Mouse (Mus musculus): ENCODE measurements around the gene Ubac2. TPM values are rescaled to one million over a fixed set of nuclear protein-coding genes. Genes with fewer than 3 reads are reported as not detected.
A peak's percentile ranks its signal among the peaks of the same experiment; 100 is the strongest.
"Not testable (repeated sequence)": the region's sequence is repeated elsewhere in the genome, so short reads cannot be mapped to it uniquely, and the experiment has no call there.

The Ubac2 gene
- polyA plus RNA-seq, 1 experiment from 2014 or later, result 52.4 TPM

- H3K4me1 ChIP-seq, result peaks cover 4% of the 10 kb centered on the region
Observed at GRCm38 (mm10) chr14:121872760-121873159, 5.7 kb upstream of the Ubac2 start.

GRCm38 (mm10) chr14:121873172-121873571, 5.2 kb upstream of the Ubac2 start:
- no peak for ATAC-seq (ENCODE audit: extremely low read depth, insufficient number of reproducible peaks, low FRiP score, low TSS enrichment)
- Histone ChIP-seq H3K4me3 (no peak overlapping the region), H3K27ac (replicated peaks) (no peak overlapping the region), H3K9ac (no peak overlapping the region), H3K9me3 (no peaks in the 10 kb centered on the region), H3K36me3 (no peaks in the 10 kb centered on the region), H3K4me2 (no peak overlapping the region), H3K27me3 (replicated peaks) (peaks cover 16% of the 10 kb centered on the region), H3K4me1 (peaks cover 4% of the 10 kb centered on the region)
- 62% methylated on average over 2 of the region's 2 CpGs for WGBS

More at GRCm38 (mm10) chr14:121872760-121873159, 5.7 kb upstream of the Ubac2 start:
- Histone ChIP-seq H3K27ac (replicated peaks) (no peak overlapping the region), H3K36me3 (no peaks in the 10 kb centered on the region), H3K9me3 (no peaks in the 10 kb centered on the region), H3K4me3 (no peak overlapping the region), H3K27me3 (replicated peaks) (peaks cover 16% of the 10 kb centered on the region), H3K9ac (no peak overlapping the region), H3K4me2 (no peak overlapping the region)
- 68% methylated on average over 1 of the region's 1 CpGs for WGBS
- no peak for ATAC-seq (ENCODE audit: extremely low read depth, insufficient number of reproducible peaks, low FRiP score, low TSS enrichment)

GRCm38 (mm10) chr14:121873646-121874045, 4.8 kb upstream of the Ubac2 start:
- Histone ChIP-seq H3K27me3 (replicated peaks) (peaks cover 16% of the 10 kb centered on the region), H3K4me2 (no peak overlapping the region), H3K27ac (replicated peaks) (no peak overlapping the region), H3K36me3 (no peaks in the 10 kb centered on the region), H3K4me3 (no peak overlapping the region), H3K9me3 (no peaks in the 10 kb centered on the region), H3K9ac (no peak overlapping the region), H3K4me1 (peaks cover 4% of the 10 kb centered on the region)
- ATAC-seq (ENCODE audit: extremely low read depth, insufficient number of reproducible peaks, low FRiP score, low TSS enrichment), result no peak
- WGBS, result 65% methylated on average over 4 of the region's 4 CpGs

- H3K4me2 ChIP-seq; ATAC-seq (ENCODE audit: extremely low read depth, insufficient number of reproducible peaks, low FRiP score, low TSS enrichment); H3K27ac ChIP-seq (replicated peaks); H3K4me3 ChIP-seq; H3K36me3 ChIP-seq; H3K9ac ChIP-seq; H3K9me3 ChIP-seq: not testable (repeated sequence)
- Histone ChIP-seq H3K4me1 (peaks cover 13% of the 10 kb centered on the region), H3K27me3 (replicated peaks) (peaks cover 13% of the 10 kb centered on the region)
- WGBS, result 55% methylated on average over 2 of the region's 2 CpGs
Observed at GRCm38 (mm10) chr14:121876190-121876589, 2.2 kb upstream of the Ubac2 start.

GRCm38 (mm10) chr14:121876860-121877259, 1.6 kb upstream of the Ubac2 start:
- H3K4me1 ChIP-seq, result peaks cover 13% of the 10 kb centered on the region

GRCm38 (mm10) chr14:121877640-121878039, 780 bp upstream of the Ubac2 start:
- 29% methylated on average over 8 of the region's 8 CpGs for WGBS
- peaks cover 13% of the 10 kb centered on the region for H3K27me3 ChIP-seq (replicated peaks)

More at GRCm38 (mm10) chr14:121876860-121877259, 1.6 kb upstream of the Ubac2 start:
- H3K9ac ChIP-seq, result no peak overlapping the region
- WGBS, result 76% methylated on average over 2 of the region's 2 CpGs
- H3K27me3 ChIP-seq (replicated peaks), result peaks cover 13% of the 10 kb centered on the region
- H3K27ac ChIP-seq (replicated peaks), result no peak overlapping the region
- H3K9me3 ChIP-seq, result no peaks in the 10 kb centered on the region
- no peak overlapping the region for H3K4me2 ChIP-seq
- H3K4me3 ChIP-seq, result no peak overlapping the region
- no peaks in the 10 kb centered on the region for H3K36me3 ChIP-seq
- no peak for ATAC-seq (ENCODE audit: extremely low read depth, insufficient number of reproducible peaks, low FRiP score, low TSS enrichment)

GRCm38 (mm10) chr14:121878859-121879206, 413 bp downstream of the Ubac2 start:
- peak overlapping the region; percentile 46 for H3K27ac ChIP-seq (replicated peaks)
- peaks cover 22% of the 10 kb centered on the region for H3K4me1 ChIP-seq
- H3K36me3 ChIP-seq, result no peaks in the 10 kb centered on the region
- H3K4me3 ChIP-seq, result peak overlapping the region; percentile 80
- H3K27me3 ChIP-seq (replicated peaks), result peaks cover 5% of the 10 kb centered on the region
- under 1% methylated on average over 27 of the region's 27 CpGs for WGBS
- H3K9me3 ChIP-seq, result no peaks in the 10 kb centered on the region
- ATAC-seq (ENCODE audit: extremely low read depth, insufficient number of reproducible peaks, low FRiP score, low TSS enrichment), result no peak
- peak overlapping the region; percentile 95 for H3K9ac ChIP-seq
- H3K4me2 ChIP-seq, result peak overlapping the region; percentile 80

More at GRCm38 (mm10) chr14:121877640-121878039, 780 bp upstream of the Ubac2 start:
- Histone ChIP-seq H3K27ac (replicated peaks) (peak overlapping the region; percentile 96), H3K36me3 (no peaks in the 10 kb centered on the region), H3K4me2 (peak overlapping the region; percentile 80), H3K9ac (peak overlapping the region; percentile 95), H3K4me1 (peaks cover 13% of the 10 kb centered on the region), H3K4me3 (peak overlapping the region; percentile 80), H3K9me3 (no peaks in the 10 kb centered on the region)
- no peak for ATAC-seq (ENCODE audit: extremely low read depth, insufficient number of reproducible peaks, low FRiP score, low TSS enrichment)

GRCm38 (mm10) chr14:121879266-121879840, 933 bp downstream of the Ubac2 start:
- Histone ChIP-seq H3K4me1 (peaks cover 28% of the 10 kb centered on the region), H3K27me3 (replicated peaks) (peaks cover 4% of the 10 kb centered on the region; the same call in 1 of the 2 replicates), H3K27ac (replicated peaks) (no peak overlapping the region), H3K36me3 (no peaks in the 10 kb centered on the region), H3K4me2 (peak overlapping the region; percentile 80), H3K9ac (peak overlapping the region; percentile 95), H3K9me3 (no peaks in the 10 kb centered on the region), H3K4me3 (peak overlapping the region; percentile 80)
- 13% methylated on average over 16 of the region's 16 CpGs for WGBS
- no peak for ATAC-seq (ENCODE audit: extremely low read depth, insufficient number of reproducible peaks, low FRiP score, low TSS enrichment)

- Histone ChIP-seq H3K36me3 (no peaks in the 10 kb centered on the region; the same call in 1 of the 2 replicates), H3K9ac (no peak overlapping the region), H3K27me3 (replicated peaks) (no peaks in the 10 kb centered on the region), H3K4me2 (no peak overlapping the region), H3K4me3 (no peak overlapping the region), H3K9me3 (no peaks in the 10 kb centered on the region), H3K27ac (replicated peaks) (no peak overlapping the region), H3K4me1 (peaks cover 40% of the 10 kb centered on the region)
- WGBS, result 80% methylated on average over 7 of the region's 7 CpGs
- ATAC-seq (ENCODE audit: extremely low read depth, insufficient number of reproducible peaks, low FRiP score, low TSS enrichment), result no peak
Observed at GRCm38 (mm10) chr14:121881211-121881610, 2.8 kb downstream of the Ubac2 start.

- Histone ChIP-seq H3K4me3 (no peak overlapping the region), H3K9me3 (no peaks in the 10 kb centered on the region), H3K27ac (replicated peaks) (peak overlapping the region; percentile 77), H3K4me1 (peaks cover 47% of the 10 kb centered on the region), H3K27me3 (replicated peaks) (no peaks in the 10 kb centered on the region), H3K9ac (peak overlapping the region; percentile 16; the same call in 1 of the 2 replicates), H3K4me2 (peak overlapping the region; percentile 33), H3K36me3 (no peaks in the 10 kb centered on the region; the same call in 1 of the 2 replicates)
- WGBS, result 28% methylated on average over 6 of the region's 6 CpGs
- no peak for ATAC-seq (ENCODE audit: extremely low read depth, insufficient number of reproducible peaks, low FRiP score, low TSS enrichment)
Observed at GRCm38 (mm10) chr14:121884150-121884797, 5.9 kb downstream of the Ubac2 start.

- H3K9me3 ChIP-seq, result no peaks in the 10 kb centered on the region
- no peak overlapping the region for H3K4me2 ChIP-seq
- H3K27me3 ChIP-seq (replicated peaks), result no peaks in the 10 kb centered on the region
- no peak overlapping the region for H3K9ac ChIP-seq
- no peak for ATAC-seq (ENCODE audit: extremely low read depth, insufficient number of reproducible peaks, low FRiP score, low TSS enrichment)
- no peak overlapping the region for H3K27ac ChIP-seq (replicated peaks)
- peaks cover 34% of the 10 kb centered on the region for H3K4me1 ChIP-seq
- H3K4me3 ChIP-seq, result no peak overlapping the region
- peaks cover 8% of the 10 kb centered on the region for H3K36me3 ChIP-seq
- WGBS, result 81% methylated on average over 6 of the region's 6 CpGs
Observed at GRCm38 (mm10) chr14:121893747-121894146, 15.3 kb downstream of the Ubac2 start.
